Mouse (Mus musculus) forebrain, embryonic 12.5 days (tissue): ENCODE data around the gene Olfr1404. TPM values are rescaled to one million over a fixed set of nuclear protein-coding genes. Genes with fewer than 3 reads are reported as not detected.

ENCODE experiments used
- polyA plus RNA-seq: library from polyadenylated mRNA; unstranded; fragments of >200 nt; fragmentation: Nextera tagmentation; extraction: Ambion mirVana; gene quantifications from 2 replicates; pipeline ENCODE4 v1.2.1, GENCODE M21; 2016

Gene Olfr1404
- polyA plus RNA-seq, 1 experiment from 2014 or later: not detected

Other genes with a start within 250 kb of the Olfr1404 start
- not detected in 2 replicates for gene Olfr1408, start 75.0 kb upstream of the Olfr1404 start, polyA plus RNA-seq
- gene Olfr1406, start 21.8 kb upstream of the Olfr1404 start, polyA plus RNA-seq: not detected in 2 replicates
- not detected in 2 replicates for gene Olfr218, start 14.6 kb upstream of the Olfr1404 start, polyA plus RNA-seq
- not detected in 2 replicates for gene Fcer1a, start 14.8 kb downstream of the Olfr1404 start, polyA plus RNA-seq
- gene Olfr418, start 53.6 kb downstream of the Olfr1404 start, polyA plus RNA-seq: not detected in 2 replicates
- gene Mptx2, start 65.4 kb downstream of the Olfr1404 start, polyA plus RNA-seq: not detected in 2 replicates
- 4.4 and 5.1 TPM in 2 replicates for gene Ackr1, start 121.4 kb downstream of the Olfr1404 start, polyA plus RNA-seq
- gene Aim2, start 138.5 kb downstream of the Olfr1404 start, polyA plus RNA-seq: 6.9 and 7.5 TPM in 2 replicates
- 12.6 and 22.2 TPM in 2 replicates for gene Cadm3, start 155.3 kb downstream of the Olfr1404 start, polyA plus RNA-seq